In the genomic region with DNA sequence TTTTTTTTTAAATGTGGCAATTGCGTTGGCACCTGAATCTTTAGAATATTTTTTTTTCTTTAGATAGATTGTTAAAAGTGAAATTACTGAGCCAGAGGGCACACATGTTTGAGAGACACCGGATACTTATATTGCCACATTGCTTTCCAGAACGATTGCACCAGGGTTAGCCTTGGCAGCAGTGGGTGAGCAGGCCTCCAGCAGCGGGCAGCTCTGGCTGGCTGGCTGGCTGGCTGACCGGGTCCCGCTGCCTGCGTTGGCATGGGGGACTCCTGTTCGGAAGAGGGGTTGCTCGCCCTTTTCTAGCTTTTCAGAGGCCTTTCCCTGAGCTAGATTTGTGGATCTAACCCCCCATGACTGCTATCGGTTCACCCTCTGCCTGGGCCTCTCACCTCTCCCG, we compare ENCODE assay signal across 15 mouse cellular contexts. TPM values are rescaled to one million over a fixed set of nuclear protein-coding genes. Genes with fewer than 3 reads are reported as not detected.
A peak's percentile ranks its signal among the peaks of the same experiment; 100 is the strongest.
DNase-seq lines count a peak whose midpoint lies in the region; ATAC-seq and TF ChIP-seq lines count a peak whose summit lies in the region.
"Had no signal": no experiment of that assay in that cellular context is flagged by ENCODE, and none has a peak within 500 bp of the region (broad histone marks: within the 10 kb centered on the region; RNA-seq: fewer than 3 reads in every experiment).

No protein-coding gene starts in this region.

- no peak for ATAC-seq in liver, embryonic 12.5 days

- WGBS in liver, adult 2 months, result 49% methylated on average over 11 of the region's 11 CpGs
- WGBS in liver, embryonic 12.5 days (ENCODE audit: insufficient replicate concordance), result 89% methylated on average over 11 of the region's 11 CpGs

- H3K9me3 ChIP-seq in liver, embryonic 12.5 days (replicated peaks), result no peaks in the 10 kb centered on the region
- H3K9me3 ChIP-seq: embryonic facial prominence, embryonic 13.5 days; hindbrain, embryonic 12.5 days; limb, embryonic 13.5 days; neural tube, embryonic 12.5 days had no signal

- H3K79me2 ChIP-seq in liver, adult 2 months (ENCODE audit: control insufficient read depth, insufficient read depth, low read length), result peaks cover 50% of the 10 kb centered on the region

- H3K4me2 ChIP-seq in liver, embryonic 12.5 days, result no peak overlapping the region
- H3K4me2 ChIP-seq: embryonic facial prominence, embryonic 13.5 days; hindbrain, embryonic 12.5 days; limb, embryonic 13.5 days; neural tube, embryonic 12.5 days had no signal

- DNase-seq in cerebellum, postnatal 10 days, result peak; percentile 72 to 79
- DNase-seq in cerebellum, adult 9-10 months, result no peak
- peak; percentile 83 for DNase-seq in liver, adult 2 months (ENCODE audit: extremely low read depth, low read depth, low spot score)
- peak; percentile 87 for DNase-seq in gastrocnemius, adult 2 months
- peak; percentile 62 for DNase-seq in skeletal muscle tissue, adult 2 months (ENCODE audit: low read depth, low spot score)
- no peak for DNase-seq in ovary, adult 18-20 months (ENCODE audit: low spot score)
- DNase-seq in layer of hippocampus, postnatal 25 days (ENCODE audit: extremely low spot score in 1 of 2, low spot score in 1 of 2), result no peak
- DNase-seq: B cell, adult 2 months; heart, adult 2 months; lung, postnatal 10 days had no signal

- H3K27me3 ChIP-seq in liver, adult 2 months (ENCODE audit: control insufficient read depth, insufficient read depth, low read length), result no peaks in the 10 kb centered on the region
- H3K27me3 ChIP-seq in liver, embryonic 12.5 days (replicated peaks), result no peaks in the 10 kb centered on the region
- H3K27me3 ChIP-seq: embryonic facial prominence, embryonic 13.5 days; hindbrain, embryonic 12.5 days; limb, embryonic 13.5 days; neural tube, embryonic 12.5 days had no signal

- intact Hi-C loops in gastrocnemius, adult 2 months (cut with DNase I), result no loop called here

- peak overlapping the region; percentile 77 for H3K27ac ChIP-seq in liver, adult 2 months (replicated peaks; ENCODE audit: insufficient read depth, low read depth, low read length)
- no peak overlapping the region for H3K27ac ChIP-seq in liver, embryonic 12.5 days
- peak overlapping the region; percentile 75 for H3K27ac ChIP-seq in gastrocnemius, adult 2 months
- H3K27ac ChIP-seq: embryonic facial prominence, embryonic 13.5 days; heart, adult 2 months; hindbrain, embryonic 12.5 days; limb, embryonic 13.5 days; neural tube, embryonic 12.5 days had no signal

- H3K4me1 ChIP-seq in liver, adult 2 months (ENCODE audit: control insufficient read depth, insufficient read depth, low read length), result peaks cover 7% of the 10 kb centered on the region; the same call in 1 of the 2 replicates
- peaks cover 8% of the 10 kb centered on the region; the same call in 1 of the 2 replicates for H3K4me1 ChIP-seq in liver, embryonic 12.5 days
- H3K4me1 ChIP-seq: hindbrain, embryonic 12.5 days had no signal

- no peak for TF ChIP-seq POLR2A in liver, adult 2 months (IDR thresholded peaks at IDR 0.05; ENCODE audit: extremely low read depth, insufficient read depth, low read length)

- no peak for TF ChIP-seq CTCF in liver, adult 2 months (IDR thresholded peaks at IDR 0.05; ENCODE audit: low read depth, low read length)
- no peak for TF ChIP-seq CTCF in gastrocnemius, adult 2 months (IDR thresholded peaks at IDR 0.05)

- no peak overlapping the region for H3K4me3 ChIP-seq in liver, adult 2 months (ENCODE audit: insufficient read depth, low read depth, low read length)
- no peak overlapping the region for H3K4me3 ChIP-seq in liver, embryonic 12.5 days
- H3K4me3 ChIP-seq in gastrocnemius, adult 2 months, result peak overlapping the region; percentile 58
- H3K4me3 ChIP-seq: embryonic facial prominence, embryonic 13.5 days; heart, adult 2 months; hindbrain, embryonic 12.5 days; limb, embryonic 13.5 days; neural tube, embryonic 12.5 days had no signal

- peak overlapping the region; percentile 70; the same call in 1 of the 2 replicates for H3K9ac ChIP-seq in liver, adult 2 months (ENCODE audit: low read depth, low read length)
- H3K9ac ChIP-seq in liver, embryonic 12.5 days, result no peak overlapping the region
- H3K9ac ChIP-seq: embryonic facial prominence, embryonic 13.5 days; hindbrain, embryonic 12.5 days; limb, embryonic 13.5 days; neural tube, embryonic 12.5 days had no signal

- H3K36me3 ChIP-seq in liver, adult 2 months (ENCODE audit: control insufficient read depth, insufficient read depth, low read length), result peaks cover 6% of the 10 kb centered on the region
- H3K36me3 ChIP-seq in liver, embryonic 12.5 days, result peaks cover 17% of the 10 kb centered on the region
- H3K36me3 ChIP-seq: hindbrain, embryonic 12.5 days; neural tube, embryonic 12.5 days had no signal

RNA-seq across cellular contexts. Expression of a gene that starts 11.0 kb away (rescaled TPM):
- total RNA-seq in liver, adult 2 months (2014; rRNA removed), result 14.1 and 17.3 TPM in 2 replicates
- 14.9 and 16.5 TPM in 2 replicates for polyA plus RNA-seq in liver, adult 2 months (2012; rRNA removed)
- polyA plus RNA-seq in liver, embryonic 12.5 days (2016; fragmentation: Nextera tagmentation; extraction: Ambion mirVana), result 6.8 and 7.1 TPM in 2 replicates
- total RNA-seq in gastrocnemius, adult 2 months (2021), result 10 to 100 TPM; 38.0 to 41.1 TPM
- total RNA-seq in layer of hippocampus, postnatal 25 days (2021), result 100 to 1,000 TPM; 136 to 138 TPM

RNA-seq across cellular contexts. Expression of a gene that starts 11.1 kb away (rescaled TPM):
- 14.6 and 14.8 TPM in 2 replicates for total RNA-seq in liver, adult 2 months (2014; rRNA removed)
- 12.0 and 14.2 TPM in 2 replicates for polyA plus RNA-seq in liver, adult 2 months (2012; rRNA removed)
- 118 and 125 TPM in 2 replicates for polyA plus RNA-seq in liver, embryonic 12.5 days (2016; fragmentation: Nextera tagmentation; extraction: Ambion mirVana)
- 10 to 100 TPM; 28.0 to 29.5 TPM for total RNA-seq in gastrocnemius, adult 2 months (2021)
- 100 to 1,000 TPM; 212 to 221 TPM for total RNA-seq in layer of hippocampus, postnatal 25 days (2021)

Comparison
In these comparisons a context has a peak if more than half of its experiments do, and no peak if none do; other contexts are left out.
1. DNase-seq: peak in cerebellum, postnatal 10 days (2 of 2), liver, adult 2 months (single experiment), gastrocnemius, adult 2 months (single experiment) and skeletal muscle tissue, adult 2 months (single experiment); none in cerebellum, adult 9-10 months (single experiment), ovary, adult 18-20 months (single experiment) and layer of hippocampus, postnatal 25 days (0 of 2).
2. RNA of a gene that starts 11.1 kb away (total RNA-seq): 212 to 221 TPM in layer of hippocampus, postnatal 25 days; 28.0 to 29.5 TPM in gastrocnemius, adult 2 months and 14.6 to 14.8 TPM in liver, adult 2 months; every median in the first group is over 4 times any median in the second.